Comparison of ENCODE assay signal across 18 mouse cellular contexts in the genomic region with DNA sequence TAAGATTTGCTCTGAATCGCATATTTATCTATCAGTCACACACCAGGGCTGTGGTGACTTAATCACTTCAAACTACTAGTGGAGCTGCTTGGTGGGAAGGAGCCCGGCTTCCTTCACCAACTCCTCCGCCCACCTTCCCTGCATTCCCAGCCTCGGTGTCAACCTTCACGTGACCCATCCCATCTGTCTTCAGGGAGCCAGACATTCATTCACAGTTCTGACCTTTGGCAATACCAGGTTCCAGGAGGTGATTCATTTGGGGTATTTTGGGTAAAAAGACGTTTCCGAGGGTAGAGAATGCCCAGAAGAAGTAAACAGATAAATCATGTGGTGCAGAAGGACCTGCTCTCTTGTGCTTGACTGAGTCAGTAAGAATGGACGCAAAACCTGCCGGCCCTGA.
DNase-seq lines count a peak whose midpoint lies in the region; ATAC-seq and TF ChIP-seq lines count a peak whose summit lies in the region.
"Had no signal": no experiment of that assay in that cellular context is flagged by ENCODE, and none has a peak within 500 bp of the region (broad histone marks: within the 10 kb centered on the region; RNA-seq: fewer than 3 reads in every experiment).

No protein-coding gene starts in this region.

- intact Hi-C loops in left cerebral cortex, postnatal 25 days (cut with DNase I), result no loop called here

- no peaks in the 10 kb centered on the region for H3K27me3 ChIP-seq in heart, embryonic 16.5 days (ENCODE audit: control insufficient read depth, insufficient read depth, low read length)
- H3K27me3 ChIP-seq: limb, embryonic 13.5 days had no signal

- H3K36me3 ChIP-seq in heart, embryonic 16.5 days (ENCODE audit: control insufficient read depth, insufficient read depth), result no peaks in the 10 kb centered on the region
- H3K36me3 ChIP-seq: G1E; limb, embryonic 13.5 days; midbrain, embryonic 10.5 days had no signal

- no peak for TF ChIP-seq CTCF in embryonic fibroblast, embryonic 13.5 days (IDR thresholded peaks at IDR 0.05; ENCODE audit: borderline replicate concordance, insufficient read depth, low read length)

- peak overlapping the region; percentile 69; the same call in 1 of the 2 replicates for H3K27ac ChIP-seq in heart, embryonic 16.5 days (ENCODE audit: low read length)
- peak overlapping the region; percentile 55 for H3K27ac ChIP-seq in embryonic fibroblast, embryonic 13.5 days (ENCODE audit: insufficient read depth, low read length)
- H3K27ac ChIP-seq: limb, embryonic 13.5 days; midbrain, embryonic 10.5 days had no signal

- no peak for ATAC-seq in heart, embryonic 16.5 days (replicated peaks; ENCODE audit: extremely low read depth, insufficient read depth, low FRiP score)
- ATAC-seq in erythroid progenitor cell, adult 5-6 weeks (replicated peaks; ENCODE audit: low FRiP score, poor library complexity, severe bottlenecking), result no peak
- ATAC-seq: forebrain, postnatal 0 days; inflammation-experienced regulatory T-cells, adult 6 months had no signal

- peak; percentile 43 for DNase-seq in adrenal gland, adult 2 months
- DNase-seq in adrenal gland, postnatal 25 days, result no peak
- no peak for DNase-seq in heart, postnatal 4 days
- peak; percentile 28 for DNase-seq in 3134 (ENCODE audit: extremely low read depth, insufficient read length, low spot score)
- no peak for DNase-seq in left cerebral cortex, postnatal 25 days (ENCODE audit: low spot score in 2 of 2)
- DNase-seq: cerebellum, adult 8-10 months; forebrain, postnatal 0 days; gastrocnemius, postnatal 36 days; lung, adult 2 months; right cerebral cortex, adult 18-20 months; thymus, postnatal 25 days had no signal

- no peak for TF ChIP-seq POLR2A in embryonic fibroblast, embryonic 13.5 days (IDR thresholded peaks at IDR 0.05; ENCODE audit: low read depth, low read length)

- no peak overlapping the region for H3K4me3 ChIP-seq in heart, embryonic 16.5 days (ENCODE audit: low read length)
- H3K4me3 ChIP-seq in embryonic fibroblast, embryonic 13.5 days (ENCODE audit: insufficient read depth, low read length), result no peak overlapping the region
- H3K4me3 ChIP-seq: limb, embryonic 13.5 days; midbrain, embryonic 10.5 days had no signal

- no peak overlapping the region for H3K9ac ChIP-seq in heart, embryonic 16.5 days (ENCODE audit: low read length)
- H3K9ac ChIP-seq: forebrain, postnatal 0 days; limb, embryonic 13.5 days had no signal

- H3K4me1 ChIP-seq in heart, embryonic 16.5 days (ENCODE audit: control insufficient read depth, insufficient read depth, low read length), result peaks cover 30% of the 10 kb centered on the region
- H3K4me1 ChIP-seq in embryonic fibroblast, embryonic 13.5 days (ENCODE audit: control insufficient read depth, insufficient read depth, low read length), result peaks cover 12% of the 10 kb centered on the region

- no peaks in the 10 kb centered on the region for H3K9me3 ChIP-seq in heart, embryonic 16.5 days (replicated peaks; ENCODE audit: control insufficient read depth, low read length)
- H3K9me3 ChIP-seq: G1E; limb, embryonic 13.5 days; midbrain, embryonic 10.5 days had no signal

- H3K4me2 ChIP-seq in heart, embryonic 16.5 days (ENCODE audit: low read depth, low read length), result no peak overlapping the region
- H3K4me2 ChIP-seq: limb, embryonic 13.5 days had no signal

- WGBS in heart, embryonic 16.5 days, result 46% methylated on average over 9 of the region's 9 CpGs

Comparison
In these comparisons a context has a peak if more than half of its experiments do, and no peak if none do; other contexts are left out.
1. DNase-seq: peak in adrenal gland, adult 2 months (single experiment) and 3134 (single experiment); none in adrenal gland, postnatal 25 days (single experiment), heart, postnatal 4 days (single experiment) and left cerebral cortex, postnatal 25 days (0 of 2).